Mouse (Mus musculus) ES-E14 (cell line): ENCODE results near the gene Rora. TPM values are rescaled to one million over a fixed set of nuclear protein-coding genes. Genes with fewer than 3 reads are reported as not detected.

ENCODE experiments used
- DNase-seq: peaks from one replicate; pipeline ENCODE4 v3.0.0-alpha.2; 2013; ENCODE audit warnings: low read depth, low spot score
- H3K27ac ChIP-seq: 2 replicates; pipeline ENCODE4 v1.5.1; 2012; ENCODE audit warnings: low read depth, mild to moderate bottlenecking, low read length, moderate library complexity, mixed read lengths; ENCODE audit not compliant: poor library complexity, insufficient read depth, severe bottlenecking
- H3K36me3 ChIP-seq: 2 replicates; pipeline ENCODE4 v1.6.1; 2012; ENCODE audit warnings: mild to moderate bottlenecking, low read length, moderate library complexity, mixed read lengths; ENCODE audit not compliant: control insufficient read depth, poor library complexity, insufficient read depth, severe bottlenecking
- H3K4me1 ChIP-seq, 2 experiments: fragments of 150-350 bp in 1 of 2; sonication (generic) in 1 of 2; 2 replicates each; pipeline ENCODE4 v1.6.1; 2012; ENCODE audit warnings: low read length in 2 of 2, mild to moderate bottlenecking in 1 of 2, mixed read lengths in 1 of 2; ENCODE audit not compliant: control insufficient read depth in 2 of 2, insufficient read depth in 2 of 2, poor library complexity in 1 of 2
- H3K4me3 ChIP-seq, 2 experiments: fragments of 150-350 bp in 1 of 2; sonication (generic) in 1 of 2; 2 replicates each; pipeline ENCODE4 v1.5.1; 2012; ENCODE audit warnings: low read length in 2 of 2, low read depth in 1 of 2, mild to moderate bottlenecking in 1 of 2, mixed read lengths in 1 of 2; ENCODE audit not compliant: insufficient read depth in 1 of 2, poor library complexity in 1 of 2, severe bottlenecking in 1 of 2
- H3K9ac ChIP-seq: 2 replicates; pipeline ENCODE4 v1.6.1; 2012; ENCODE audit warnings: low read depth, mild to moderate bottlenecking, low read length, mixed read lengths; ENCODE audit not compliant: poor library complexity, insufficient read depth, severe bottlenecking
- H3K9me3 ChIP-seq: fragments of 150-350 bp; sonication (generic); 2 replicates; pipeline ENCODE4 v1.6.1; 2012; ENCODE audit warnings: low read depth, mild to moderate bottlenecking, low read length; ENCODE audit not compliant: control insufficient read depth, insufficient read depth
- CHD2 ChIP-seq: IDR thresholded peaks from 2 replicates; pipeline ENCODE4 v1.6.1; 2014; ENCODE audit warnings: mild to moderate bottlenecking, low read depth, low read length, inconsistent platforms
- HCFC1 ChIP-seq: IDR thresholded peaks from 2 replicates; pipeline ENCODE4 v1.6.1; 2012; ENCODE audit warnings: low read length, inconsistent platforms, borderline replicate concordance; ENCODE audit not compliant: insufficient read depth
- MAFK ChIP-seq: IDR thresholded peaks from 2 replicates; pipeline ENCODE4 v1.6.1; 2014; ENCODE audit warnings: mild to moderate bottlenecking, low read depth, low read length, inconsistent platforms; ENCODE audit not compliant: insufficient read depth
- ZC3H11A ChIP-seq: IDR thresholded peaks from 2 replicates; pipeline ENCODE4 v1.6.1; 2012; ENCODE audit warnings: low read depth, mild to moderate bottlenecking, inconsistent platforms, low read length, borderline replicate concordance
- ZNF384 ChIP-seq: IDR thresholded peaks from 2 replicates; pipeline ENCODE4 v1.6.1; 2012; ENCODE audit warnings: low read depth, low read length, inconsistent platforms
- in situ Hi-C, 2 experiments: fragments of 600-800 bp; cut with MboI; formaldehyde crosslinking; loops; one replicate each; pipeline ENCODE4 v1.15.1; 2025; ENCODE audit warnings: low sequenced_read_pairs in 2 of 2, inconsistent platforms in 1 of 2; ENCODE audit not compliant: unreplicated experiment in 2 of 2
- total RNA-seq: library from RNA; depleted of rRNA; stranded (reverse); fragments of 300-350 nt; gene quantifications from 2 replicates; pipeline ENCODE4 v1.2.3, GENCODE M21; 2012

Rora gene
- total RNA-seq, 1 experiment, result 2.1 TPM

GRCm38 (mm10) chr9:69146937-69147336 is 493.4 kb downstream of the Rora start:
- H3K4me1 ChIP-seq, result peaks cover 0 to 2% of the 10 kb centered on the region in 2 experiments; a peak in 1 of 4 replicates
- in situ Hi-C loops, result no loop called here
- no peaks in the 10 kb centered on the region for H3K36me3 ChIP-seq
- no peak overlapping the region for H3K27ac ChIP-seq
- TF ChIP-seq ZC3H11A, result no peak
- TF ChIP-seq CHD2, result no peak
- no peak for TF ChIP-seq MAFK
- TF ChIP-seq HCFC1, result no peak
- TF ChIP-seq ZNF384, result no peak
- no peak overlapping the region for H3K9ac ChIP-seq
- no peaks in the 10 kb centered on the region for H3K9me3 ChIP-seq
- DNase-seq, result peak; percentile 24
- H3K4me3 ChIP-seq, result no peak overlapping the region

- Histone ChIP-seq H3K4me1 (peaks cover 0 to 2% of the 10 kb centered on the region in 2 experiments; a peak in 1 of 4 replicates), H3K27ac (no peak overlapping the region), H3K9ac (no peak overlapping the region), H3K9me3 (no peaks in the 10 kb centered on the region), H3K4me3 (no peak overlapping the region), H3K36me3 (no peaks in the 10 kb centered on the region)
- no peak for DNase-seq
- in situ Hi-C loops, result no loop called here
- TF ChIP-seq ZC3H11A, result no peak
Observed at GRCm38 (mm10) chr9:69150224-69150623, 496.6 kb downstream of the Rora start.

GRCm38 (mm10) chr9:69154684-69155083 is 501.1 kb downstream of the Rora start:
- no peak for DNase-seq
- Histone ChIP-seq H3K9me3 (no peaks in the 10 kb centered on the region), H3K27ac (no peak overlapping the region), H3K9ac (no peak overlapping the region), H3K4me1 (peaks cover 0 to 2% of the 10 kb centered on the region in 2 experiments; a peak in 1 of 4 replicates), H3K4me3 (no peak overlapping the region), H3K36me3 (no peaks in the 10 kb centered on the region)
- in situ Hi-C loops, result no loop called here
- no peak for TF ChIP-seq CHD2
- TF ChIP-seq ZNF384, result no peak
- TF ChIP-seq MAFK, result no peak
- TF ChIP-seq ZC3H11A, result no peak
- TF ChIP-seq HCFC1, result no peak

GRCm38 (mm10) chr9:69155836-69156595 is 502.4 kb downstream of the Rora start:
- Histone ChIP-seq H3K27ac (no peak overlapping the region), H3K36me3 (peaks cover 5% of the 10 kb centered on the region; the same call in 1 of the 2 replicates), H3K4me1 (peaks cover 0 to 2% of the 10 kb centered on the region in 2 experiments; a peak in 1 of 4 replicates), H3K9ac (no peak overlapping the region), H3K4me3 (no peak overlapping the region), H3K9me3 (no peaks in the 10 kb centered on the region)
- TF ChIP-seq HCFC1 (no peak), ZC3H11A (no peak), ZNF384 (no peak), CHD2 (no peak), MAFK (no peak)
- DNase-seq, result no peak
- in situ Hi-C loops, result no loop called here

GRCm38 (mm10) chr9:69160818-69161217 is 507.2 kb downstream of the Rora start:
- TF ChIP-seq HCFC1, result 0 out of 2 replicates have a peak, but pooled peaks have one; percentile 9
- TF ChIP-seq MAFK, result 0 out of 2 replicates have a peak, but pooled peaks have one; percentile 46
- no peak for TF ChIP-seq ZC3H11A
- Histone ChIP-seq H3K4me3 (peak overlapping the region; percentile 51 to 59; a peak in 3 of 4 replicates), H3K36me3 (peaks cover 5% of the 10 kb centered on the region; the same call in 1 of the 2 replicates), H3K9ac (peak overlapping the region; percentile 69; the same call in 1 of the 2 replicates), H3K4me1 (no peaks in the 10 kb centered on the region), H3K9me3 (no peaks in the 10 kb centered on the region), H3K27ac (no peak overlapping the region)
- in situ Hi-C loops, result no loop called here
- peak; percentile 38 for DNase-seq
